Mouse (Mus musculus) heart, postnatal 0 days (tissue): ENCODE measurements around the gene Ncoa5. TPM values are rescaled to one million over a fixed set of nuclear protein-coding genes. Genes with fewer than 3 reads are reported as not detected.

Experiments
- ATAC-seq: fragments of 200-750 bp; cut with Nextera tagmentation; 2 replicates; pipeline ENCODE4 v1.8.0; 2017; ENCODE audit warnings: low read depth, moderate number of reproducible peaks, moderate library complexity; ENCODE audit not compliant: insufficient read depth
- DNase-seq: peaks from one replicate; pipeline ENCODE4 v3.0.0-alpha.2; 2016; ENCODE audit warnings: low spot score
- H3K27ac ChIP-seq: fragments of 300-500 bp; sonication (generic); 2 replicates; pipeline ENCODE4 v1.5.1; 2014; ENCODE audit warnings: low read depth, mild to moderate bottlenecking
- H3K27me3 ChIP-seq: fragments of 300-500 bp; sonication (generic); 2 replicates; pipeline ENCODE4 v1.6.1; 2014; ENCODE audit warnings: low read length, mixed read lengths; ENCODE audit not compliant: control insufficient read depth, insufficient read depth
- H3K36me3 ChIP-seq: fragments of 300-500 bp; sonication (generic); replicated peaks from 2 replicates; pipeline ENCODE4 v1.6.1; 2014; ENCODE audit warnings: low read length, mixed read lengths; ENCODE audit not compliant: control insufficient read depth, insufficient read depth
- H3K4me1 ChIP-seq: fragments of 300-500 bp; sonication (generic); 2 replicates; pipeline ENCODE4 v1.6.1; 2014; ENCODE audit warnings: antibody characterized with exemption; ENCODE audit not compliant: control insufficient read depth, insufficient read depth
- H3K4me2 ChIP-seq: fragments of 300-500 bp; sonication (generic); 2 replicates; pipeline ENCODE4 v1.6.1; 2014; ENCODE audit warnings: low read depth, mild to moderate bottlenecking, low read length, moderate library complexity
- H3K4me3 ChIP-seq: fragments of 300-500 bp; sonication (generic); 2 replicates; pipeline ENCODE4 v1.5.1; 2014; ENCODE audit warnings: low read depth, low read length
- H3K9ac ChIP-seq: fragments of 300-500 bp; sonication (generic); replicated peaks from 2 replicates; pipeline ENCODE4 v1.6.1; 2014; ENCODE audit warnings: low read depth, low read length, mixed read lengths
- H3K9me3 ChIP-seq: fragments of 300-500 bp; sonication (generic); replicated peaks from 2 replicates; pipeline ENCODE4 v1.6.1; 2016; ENCODE audit warnings: low read length; ENCODE audit not compliant: control insufficient read depth
- CTCF ChIP-seq: IDR thresholded peaks from 2 replicates; pipeline ENCODE4 v1.5.1; 2016; ENCODE audit warnings: antibody characterized with exemption, control low read depth, low read depth
- EP300 ChIP-seq: IDR thresholded peaks from 2 replicates; pipeline ENCODE4 v1.6.1; 2016; ENCODE audit warnings: antibody characterized with exemption, low read depth
- WGBS: fragments of 180-500 bp; shearing (Covaris S2); extraction: QIAGEN DNeasy Blood & Tissue Kit; methylation state at CpG from one replicate; pipeline ENCODE4 v1.1.7; 2014; 5-methylcytosine and 5-hydroxymethylcytosine counted together
- polyA plus RNA-seq: library from polyadenylated mRNA; unstranded; fragments of >200 nt; fragmentation: Nextera tagmentation; extraction: Ambion mirVana; gene quantifications from 2 replicates; pipeline ENCODE4 v1.2.1, GENCODE M21; 2015
- total RNA-seq: library from RNA; depleted of rRNA; stranded (reverse); fragments of >200 nt; gene quantifications from 2 replicates; pipeline ENCODE4 v1.2.3, GENCODE M21; 2014; ENCODE audit warnings: low replicate concordance

The Ncoa5 gene
- total and polyA plus RNA-seq, 2 experiments from 2014 or later: 20.8 to 30.7 TPM

DNA sequence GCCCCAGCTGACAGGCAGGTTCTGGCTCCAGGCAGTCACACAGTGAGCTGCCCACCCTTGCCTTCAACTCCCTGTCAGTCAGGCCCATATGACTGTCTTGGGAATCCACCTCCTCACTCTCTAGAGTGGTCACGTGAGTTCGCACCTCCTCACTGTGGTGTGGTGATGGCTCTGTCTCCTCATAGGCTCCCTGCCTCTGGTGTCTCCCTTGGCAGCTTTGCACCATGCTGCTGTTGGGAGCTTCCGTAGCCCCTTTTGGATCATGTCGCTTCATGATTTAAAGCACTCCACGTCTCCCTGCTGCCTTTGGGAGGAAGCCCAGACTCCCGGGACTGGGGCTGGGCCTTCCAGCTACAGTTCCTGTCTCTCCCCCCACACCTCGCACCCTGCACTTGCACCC is 29.8 kb upstream of the Ncoa5 start:
- Histone ChIP-seq H3K9ac (no peak overlapping the region), H3K4me3 (no peak overlapping the region)

DNA sequence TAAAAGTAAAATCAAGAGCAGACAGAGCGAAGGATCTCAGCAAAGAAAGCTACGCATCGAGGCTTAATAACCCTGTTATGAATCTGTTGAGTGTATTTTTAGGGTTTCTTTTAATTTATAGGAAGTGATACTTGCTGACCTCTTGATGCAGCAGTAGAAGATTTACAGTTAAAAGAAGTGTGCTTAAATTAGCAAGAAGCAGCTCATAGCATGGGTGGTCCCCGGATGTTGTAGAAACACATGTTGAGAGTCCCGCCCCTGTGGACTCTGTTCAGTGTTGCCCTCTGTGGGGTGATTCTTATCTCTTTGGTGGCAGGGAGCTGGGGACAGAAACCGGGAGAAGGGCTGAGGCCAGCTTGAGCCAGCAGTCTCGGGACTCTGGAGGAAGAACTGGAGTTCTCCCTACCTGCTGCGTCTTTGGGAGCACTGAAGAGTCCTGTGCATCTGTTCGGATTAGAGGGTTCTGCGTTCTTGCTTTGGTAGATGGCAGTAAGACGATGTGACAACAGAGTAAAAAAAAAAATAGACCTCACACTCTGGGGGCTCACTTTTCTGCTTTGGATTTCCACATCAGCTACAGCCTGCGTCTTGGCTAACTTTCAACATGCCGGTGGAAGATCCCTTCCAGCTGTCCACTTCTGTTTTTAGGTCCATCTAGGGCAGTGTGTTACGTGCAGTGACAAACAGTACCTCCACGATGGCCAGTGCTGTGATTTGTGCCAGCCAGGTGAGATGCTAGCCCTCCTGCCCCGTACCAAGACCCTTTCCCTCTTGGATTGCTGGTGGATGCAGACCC is 27.2 kb upstream of the Ncoa5 start:
- Histone ChIP-seq H3K4me3 (no peak overlapping the region), H3K36me3 (no peaks in the 10 kb centered on the region), H3K27me3 (peaks cover 5% of the 10 kb centered on the region; the same call in 1 of the 2 replicates), H3K4me1 (no peaks in the 10 kb centered on the region), H3K9me3 (no peaks in the 10 kb centered on the region), H3K4me2 (no peak overlapping the region), H3K27ac (no peak overlapping the region), H3K9ac (no peak overlapping the region)
- WGBS: 61% methylated on average over 16 of the region's 16 CpGs
- TF ChIP-seq CTCF: no peak
- no peak for TF ChIP-seq EP300
- ATAC-seq (no peak), DNase-seq (no peak)

More for the DNA sequence above, 29.8 kb upstream of the Ncoa5 start:
- Histone ChIP-seq H3K36me3 (no peaks in the 10 kb centered on the region), H3K4me2 (no peak overlapping the region), H3K9me3 (no peaks in the 10 kb centered on the region), H3K4me1 (no peaks in the 10 kb centered on the region), H3K27me3 (peaks cover 5% of the 10 kb centered on the region; the same call in 1 of the 2 replicates), H3K27ac (no peak overlapping the region)
- ATAC-seq: no peak
- 45% methylated on average over 7 of the region's 7 CpGs for WGBS
- TF ChIP-seq EP300: no peak
- no peak for TF ChIP-seq CTCF
- no peak for DNase-seq

GRCm38 (mm10) chr2:165059961-165060360 is 25.3 kb upstream of the Ncoa5 start:
- DNase-seq: no peak
- H3K4me2 ChIP-seq: no peak overlapping the region
- H3K27ac ChIP-seq: no peak overlapping the region
- no peak overlapping the region for H3K4me3 ChIP-seq
- WGBS: 88% methylated on average over 4 of the region's 4 CpGs
- H3K27me3 ChIP-seq: peaks cover 3% of the 10 kb centered on the region; the same call in 1 of the 2 replicates
- no peak for ATAC-seq
- H3K4me1 ChIP-seq: peaks cover 5% of the 10 kb centered on the region
- no peaks in the 10 kb centered on the region for H3K36me3 ChIP-seq
- TF ChIP-seq EP300: no peak
- no peak for TF ChIP-seq CTCF
- no peaks in the 10 kb centered on the region for H3K9me3 ChIP-seq
- no peak overlapping the region for H3K9ac ChIP-seq

- Histone ChIP-seq H3K4me2 (peak overlapping the region; percentile 62), H3K4me3 (peak overlapping the region; percentile 37), H3K36me3 (no peaks in the 10 kb centered on the region), H3K27me3 (peaks cover 14% of the 10 kb centered on the region; the same call in 1 of the 2 replicates), H3K9me3 (0 out of 2 replicates have a peak, but pooled peaks cover 5% of the 10 kb centered on the region), H3K4me1 (peaks cover 7% of the 10 kb centered on the region), H3K27ac (no peak overlapping the region), H3K9ac (no peak overlapping the region)
- TF ChIP-seq CTCF (no peak), EP300 (no peak)
- DNase-seq (no peak), ATAC-seq (no peak)
- WGBS: 67% methylated on average over 14 of the region's 14 CpGs
These were observed 21.9 kb upstream of the Ncoa5 start for GRCm38 (mm10) chr2:165056377-165057085.

DNA sequence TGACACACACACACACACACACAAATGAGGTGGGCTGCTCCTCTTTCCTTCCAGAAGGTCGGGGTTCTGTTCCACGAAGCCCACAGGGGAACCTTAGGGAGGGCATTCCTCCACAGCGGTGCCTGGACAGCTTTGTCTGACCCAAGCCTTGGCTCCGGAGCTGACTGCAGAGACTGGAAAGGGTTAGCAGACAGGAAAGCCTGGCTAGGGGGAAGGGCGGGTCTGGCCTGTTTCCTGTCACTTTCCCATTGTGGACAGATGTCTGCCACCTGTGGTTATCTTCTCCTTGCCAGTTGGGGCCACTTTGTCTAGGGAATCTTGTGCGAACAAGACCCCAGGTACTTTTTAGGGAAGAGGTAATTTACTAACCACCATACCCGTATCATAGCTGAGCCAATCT is 21.2 kb upstream of the Ncoa5 start:
- Histone ChIP-seq H3K4me3 (peak overlapping the region; percentile 37), H3K9ac (no peak overlapping the region), H3K36me3 (no peaks in the 10 kb centered on the region), H3K9me3 (0 out of 2 replicates have a peak, but pooled peaks cover 5% of the 10 kb centered on the region), H3K27ac (no peak overlapping the region), H3K27me3 (peaks cover 15% of the 10 kb centered on the region; the same call in 1 of the 2 replicates), H3K4me1 (peaks cover 7% of the 10 kb centered on the region), H3K4me2 (peak overlapping the region; percentile 62)
- WGBS: 2% methylated on average over 7 of the region's 7 CpGs
- TF ChIP-seq EP300 (no peak), CTCF (no peak)
- peak; percentile 56; the same call in 1 of the 2 replicates for ATAC-seq
- no peak for DNase-seq
